Mouse (Mus musculus): ENCODE measurements around the gene Cyp2d10.

Cyp2d10 gene

GRCm38 (mm10) chr15:82361459-82362018, 45.5 kb downstream of the Cyp2d10 start:
- no peak for DNase-seq (ENCODE audit: low spot score in 2 of 2)

- no peak for DNase-seq (ENCODE audit: low spot score in 2 of 2)
These were observed 48.3 kb downstream of the Cyp2d10 start for GRCm38 (mm10) chr15:82358431-82359260.

GRCm38 (mm10) chr15:82354126-82354945, 52.7 kb downstream of the Cyp2d10 start, which contains the start of gene Ndufa6:
Gene Ndufa6, minus strand, starts transcription at chr15:82354322.
- DNase-seq (ENCODE audit: low spot score in 2 of 2) = peak; percentile 96

- no peak for DNase-seq (ENCODE audit: low spot score in 2 of 2)
These were observed 53.3 kb downstream of the Cyp2d10 start for GRCm38 (mm10) chr15:82353745-82354113.

- peak in 1 of 2 experiments; percentile 18 for DNase-seq (ENCODE audit: low spot score in 2 of 2)
These were observed 53.8 kb downstream of the Cyp2d10 start for GRCm38 (mm10) chr15:82353078-82353744.

All from frontal cortex, postnatal 36 days (tissue).